Mouse (Mus musculus) bone marrow macrophage, adult 2 months (primary cell): ENCODE measurements around the gene Gm10647. TPM values are rescaled to one million over a fixed set of nuclear protein-coding genes. Genes with fewer than 3 reads are reported as not detected.
A peak's percentile ranks its signal among the peaks of the same experiment; 100 is the strongest.
"Not testable (repeated sequence)": the region's sequence is repeated elsewhere in the genome, so short reads cannot be mapped to it uniquely, and the experiment has no call there.

Experiments
- H3K27ac ChIP-seq: 2 replicates; pipeline ENCODE4 v1.5.1; 2012; ENCODE audit warnings: low read depth, low read length; ENCODE audit not compliant: insufficient read depth
- H3K4me1 ChIP-seq: 2 replicates; pipeline ENCODE4 v1.6.1; 2012; ENCODE audit warnings: low read length; ENCODE audit not compliant: control insufficient read depth, insufficient read depth
- H3K4me3 ChIP-seq: 2 replicates; pipeline ENCODE4 v1.5.1; 2012; ENCODE audit warnings: mild to moderate bottlenecking, low read length, moderate library complexity; ENCODE audit not compliant: insufficient read depth
- CTCF ChIP-seq: IDR thresholded peaks from 2 replicates; pipeline ENCODE4 v1.5.1; 2012; ENCODE audit warnings: low read depth, mild to moderate bottlenecking, low read length, moderate library complexity
- POLR2A ChIP-seq: IDR thresholded peaks from 2 replicates; pipeline ENCODE4 v1.6.1; 2012; ENCODE audit warnings: mild to moderate bottlenecking, low read depth, low read length, borderline replicate concordance
- polyA plus RNA-seq: library from polyadenylated mRNA; stranded (reverse); fragments of >200 nt; gene quantifications from 2 replicates; pipeline ENCODE4 v1.2.4, GENCODE M21; 2012; ENCODE audit not compliant: missing spikeins, insufficient read depth, insufficient read length

The Gm10647 gene
- 0.36 TPM in 1 of 2 replicates, not detected in the other for polyA plus RNA-seq

DNA sequence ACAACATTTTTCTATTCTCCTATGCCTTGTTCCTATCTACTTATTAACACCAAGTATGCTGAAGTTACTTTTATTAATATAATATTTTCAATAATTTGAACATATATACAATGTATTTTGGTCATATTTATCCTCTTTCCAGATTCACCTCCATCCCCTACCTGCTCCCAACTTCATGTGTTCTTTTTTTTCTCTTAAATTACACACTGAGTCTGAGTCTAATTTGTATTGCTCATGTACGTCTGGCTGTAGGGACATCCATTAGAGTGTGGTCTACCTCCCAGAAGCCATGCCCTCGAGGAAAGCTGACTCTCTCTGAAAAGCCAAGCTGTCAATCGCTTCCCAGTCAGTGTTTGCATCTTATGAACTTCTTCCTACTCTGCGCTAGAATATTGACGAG, at the start of gene Gm10647:
TSS of gene Gm10647 (plus strand) at position 301 of the 400 bp plus-strand sequence.
- H3K27ac ChIP-seq, result no peak within 1 kb of the TSS
- no peak for TF ChIP-seq POLR2A
- no peak for TF ChIP-seq CTCF
- H3K4me1 ChIP-seq, result peaks cover 4% of the 10 kb centered on the region
- peak within 1 kb of the TSS; percentile 75 for H3K4me3 ChIP-seq

DNA sequence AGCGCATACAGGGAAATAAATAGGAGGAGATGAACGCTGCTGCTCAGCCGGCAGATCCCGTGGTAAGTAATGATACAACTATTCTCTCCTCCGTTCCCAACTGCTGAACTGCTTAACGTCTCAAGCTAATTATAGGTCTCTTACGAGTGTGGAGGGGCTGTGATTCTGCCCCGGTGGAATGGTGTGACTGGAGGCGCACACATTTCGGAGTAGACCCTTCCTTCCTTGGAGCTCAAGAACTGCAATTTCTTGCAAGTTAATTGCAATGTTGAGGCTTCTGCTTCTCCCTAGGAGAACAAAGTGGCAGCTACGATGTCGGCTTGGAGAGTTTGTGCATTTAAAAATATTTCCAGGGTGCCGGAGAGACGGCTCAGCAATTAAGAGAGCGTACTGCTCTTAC, 48.4 kb upstream of the Gm10647 start:
- no peak overlapping the region for H3K27ac ChIP-seq
- no peak overlapping the region for H3K4me3 ChIP-seq
- TF ChIP-seq CTCF, result no peak
- TF ChIP-seq POLR2A, result no peak
- no peaks in the 10 kb centered on the region for H3K4me1 ChIP-seq

DNA sequence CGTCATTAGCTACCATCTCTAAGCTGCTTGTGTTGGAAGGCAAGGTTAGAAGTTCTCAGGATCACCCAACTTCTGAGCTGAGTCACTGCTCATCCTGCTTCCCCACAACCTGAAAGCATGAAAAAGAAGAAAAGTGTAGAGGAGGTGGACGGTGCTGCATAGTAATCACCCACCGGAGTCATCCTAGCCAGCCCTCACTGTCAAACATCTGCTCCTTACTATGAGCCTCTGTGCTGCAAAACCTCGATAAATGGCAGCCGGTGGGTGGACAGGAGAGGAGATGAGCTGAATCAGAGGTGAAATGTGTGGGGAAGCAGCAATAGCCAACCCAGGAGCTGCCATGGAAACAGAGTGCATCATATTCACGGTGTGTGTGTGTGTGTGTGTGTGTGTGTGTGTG, 44.0 kb upstream of the Gm10647 start:
- TF ChIP-seq CTCF, result no peak
- H3K27ac ChIP-seq, result no peak overlapping the region

DNA sequence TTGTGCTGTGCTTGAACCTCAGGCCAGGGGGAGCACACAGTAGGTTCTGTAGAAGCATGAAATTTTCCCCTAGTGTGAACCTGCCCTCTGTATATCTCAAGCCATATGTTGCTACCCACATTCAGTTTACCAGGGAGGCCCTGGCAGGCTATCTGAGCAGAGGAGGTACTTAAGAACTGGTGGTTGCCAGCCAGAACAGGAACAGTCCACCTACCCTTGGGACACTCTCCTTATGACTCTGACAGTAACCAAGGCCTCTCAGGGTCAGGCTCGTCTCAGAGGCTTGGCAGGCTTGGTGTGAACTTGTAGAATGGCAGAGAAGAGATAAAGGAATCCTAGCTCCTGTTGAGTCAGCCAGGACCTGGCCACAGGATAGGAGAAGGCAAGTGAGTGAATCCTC, 35.8 kb upstream of the Gm10647 start:
- Histone ChIP-seq H3K4me3 (no peak overlapping the region), H3K27ac (no peak overlapping the region), H3K4me1 (no peaks in the 10 kb centered on the region)
- no peak for TF ChIP-seq POLR2A
- no peak for TF ChIP-seq CTCF

More for the DNA sequence above, 44.0 kb upstream of the Gm10647 start:
- Histone ChIP-seq H3K4me3 (no peak overlapping the region), H3K4me1 (no peaks in the 10 kb centered on the region)

DNA sequence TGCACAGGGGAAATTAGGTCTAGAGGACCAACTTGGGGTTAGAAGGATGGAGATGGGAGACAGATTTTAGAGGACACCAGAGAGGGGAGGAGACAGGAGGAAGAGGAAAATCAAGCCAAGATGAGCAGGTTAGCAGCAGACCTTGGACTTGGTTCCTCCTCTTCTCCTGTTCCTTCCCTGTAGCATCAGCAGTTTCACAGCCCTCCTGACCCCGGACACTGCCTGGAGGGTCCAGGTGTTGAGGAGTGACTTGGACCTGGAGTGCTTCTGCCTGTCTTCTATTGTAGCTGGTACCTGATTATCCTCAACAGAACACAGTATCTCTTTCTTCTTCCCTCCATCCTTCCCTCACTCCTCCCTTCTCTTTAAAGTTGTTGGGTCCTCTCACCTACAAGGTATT, 28.1 kb upstream of the Gm10647 start:
- H3K4me1 ChIP-seq, result no peaks in the 10 kb centered on the region
- no peak overlapping the region for H3K27ac ChIP-seq
- TF ChIP-seq POLR2A, result no peak
- TF ChIP-seq CTCF, result no peak
- no peak overlapping the region for H3K4me3 ChIP-seq

DNA sequence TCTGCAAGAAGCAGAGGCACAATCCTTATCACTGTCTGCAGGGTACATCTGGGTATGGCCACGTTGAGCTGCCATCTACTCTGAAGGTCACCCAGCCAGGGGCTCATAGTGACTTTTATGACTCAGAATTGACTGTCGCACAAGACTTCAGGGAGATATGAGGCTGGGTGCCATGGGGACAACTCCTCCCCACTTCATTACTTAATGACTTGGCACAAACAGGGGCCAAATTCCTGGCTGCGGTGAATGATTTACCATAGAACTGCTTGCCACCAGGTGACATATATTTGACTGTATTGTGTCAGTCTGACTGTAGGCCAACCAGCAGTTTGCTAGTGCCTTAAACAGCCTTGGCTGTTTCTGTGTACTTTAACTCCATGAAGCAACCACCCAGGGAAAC, 27.6 kb upstream of the Gm10647 start:
- Histone ChIP-seq H3K4me1 (no peaks in the 10 kb centered on the region), H3K4me3 (no peak overlapping the region), H3K27ac (no peak overlapping the region)
- no peak for TF ChIP-seq CTCF
- TF ChIP-seq POLR2A, result no peak

DNA sequence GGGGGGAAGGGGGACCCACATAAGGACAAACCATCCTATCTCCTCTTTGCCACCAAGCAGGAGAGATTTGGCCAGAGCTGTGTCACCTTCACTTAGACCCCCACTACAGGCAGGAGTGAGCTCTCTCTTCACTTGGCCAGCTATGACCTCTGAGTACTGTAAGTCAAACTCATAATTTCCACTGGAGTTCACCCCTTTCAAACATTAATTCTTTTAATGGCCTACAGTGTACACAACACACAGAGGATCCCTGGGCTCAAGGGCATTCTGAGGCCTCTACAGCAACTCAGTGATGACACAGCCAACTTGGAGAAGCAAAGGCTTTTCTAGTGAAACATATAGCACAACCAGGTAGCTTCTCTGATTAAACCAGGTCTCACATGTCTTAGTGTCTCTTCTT, 26.1 kb upstream of the Gm10647 start:
- no peak overlapping the region for H3K4me3 ChIP-seq
- H3K4me1 ChIP-seq, result no peaks in the 10 kb centered on the region
- TF ChIP-seq CTCF (no peak), POLR2A (no peak)
- H3K27ac ChIP-seq, result no peak overlapping the region

DNA sequence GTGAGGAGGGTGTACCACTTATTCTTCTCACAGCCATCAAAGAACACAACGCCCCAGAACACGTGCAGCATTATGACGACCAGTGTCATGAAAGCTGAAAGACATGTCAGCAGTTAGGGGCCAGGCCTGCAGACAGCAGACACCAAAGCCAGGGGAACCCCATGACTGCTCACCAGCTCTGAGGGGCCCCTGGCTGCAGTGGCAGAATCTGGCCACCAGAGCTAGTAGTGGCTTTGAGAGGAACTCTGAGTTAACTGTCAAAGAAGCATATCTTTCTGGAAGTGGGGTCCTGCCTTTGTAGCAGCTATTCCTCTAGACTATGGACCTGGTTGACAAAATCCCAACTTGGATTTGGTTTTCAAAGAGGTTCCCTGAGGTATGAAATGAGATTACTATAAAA, 12.3 kb upstream of the Gm10647 start:
- H3K4me3 ChIP-seq, H3K4me1 ChIP-seq, H3K27ac ChIP-seq: not testable (repeated sequence)

DNA sequence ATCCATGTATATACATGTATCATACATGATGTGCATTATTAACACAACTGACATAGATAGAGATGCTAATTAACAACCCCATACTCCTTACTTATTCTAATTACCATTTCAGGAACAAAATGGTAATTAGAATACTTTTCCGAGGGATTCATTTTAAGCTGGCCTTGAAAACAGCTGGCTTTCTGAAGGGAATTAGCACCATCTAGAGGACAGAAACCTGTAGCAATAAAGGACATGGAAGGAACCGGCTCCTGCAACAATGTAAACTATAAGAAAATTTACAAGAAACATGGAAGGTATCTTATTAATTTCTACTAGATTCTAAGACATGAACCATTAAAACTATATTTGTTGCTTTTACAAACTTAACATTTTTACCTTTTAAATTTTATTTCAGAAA, 9.0 kb upstream of the Gm10647 start:
- no peak overlapping the region for H3K4me3 ChIP-seq
- peaks cover 8% of the 10 kb centered on the region for H3K4me1 ChIP-seq
- TF ChIP-seq POLR2A (no peak), CTCF (no peak)
- H3K27ac ChIP-seq, result no peak overlapping the region

DNA sequence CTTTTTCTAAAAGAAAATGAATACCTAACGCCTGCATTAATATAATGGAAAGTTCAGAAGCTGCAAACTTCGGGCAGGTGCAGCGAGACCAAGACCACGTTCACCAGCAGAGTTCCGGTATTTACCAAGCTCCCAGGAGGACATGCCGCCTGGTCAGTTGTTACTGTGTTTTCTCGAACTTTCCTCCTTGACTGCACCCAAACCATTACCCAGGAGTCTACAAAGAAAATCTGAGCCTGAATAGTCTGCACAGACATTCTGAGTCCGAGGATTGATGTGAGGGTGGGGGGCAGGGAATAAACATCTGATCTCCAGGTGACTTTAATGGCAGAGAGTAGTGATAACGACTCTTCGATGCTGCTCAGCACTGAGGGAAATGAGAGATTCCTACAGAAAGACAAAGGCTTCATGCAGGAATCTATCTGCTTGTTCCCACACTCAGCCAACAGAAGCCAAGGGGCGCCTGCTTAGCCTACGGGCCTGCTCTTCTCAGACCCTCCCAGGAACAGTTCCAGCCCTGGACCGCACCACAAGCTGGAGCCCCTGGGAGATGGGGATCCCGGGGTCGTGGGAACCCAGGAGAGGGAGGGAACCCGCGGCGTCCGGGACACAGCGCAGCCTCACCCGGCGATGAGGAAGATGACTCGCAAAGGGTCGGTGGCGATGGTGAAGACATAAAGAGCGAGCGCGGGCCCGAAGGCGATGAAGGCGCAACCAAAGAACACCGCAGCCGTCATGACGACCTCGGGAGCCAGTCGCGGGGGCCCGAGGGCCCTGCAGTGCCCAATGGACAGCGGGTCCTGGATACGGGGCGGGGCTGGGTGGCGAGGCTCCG, 2.0 kb upstream of the Gm10647 start:
- no peak overlapping the region for H3K27ac ChIP-seq
- no peak for TF ChIP-seq CTCF
- no peak for TF ChIP-seq POLR2A
- peaks cover 9% of the 10 kb centered on the region for H3K4me1 ChIP-seq
- peak overlapping the region; percentile 75 for H3K4me3 ChIP-seq
